Mouse (Mus musculus) embryonic fibroblast, embryonic 13.5 days (primary cell): ENCODE data around the gene Cfap43.

Experiments
- CTCF ChIP-seq: IDR thresholded peaks from 2 replicates; pipeline ENCODE4 v1.5.1; 2011; ENCODE audit warnings: mild to moderate bottlenecking, control low read depth, low read length, moderate library complexity, borderline replicate concordance; ENCODE audit not compliant: insufficient read depth
- POLR2A ChIP-seq: IDR thresholded peaks from 2 replicates; pipeline ENCODE4 v1.6.1; 2011; ENCODE audit warnings: low read depth, mild to moderate bottlenecking, control low read depth, low read length, moderate library complexity

DNA sequence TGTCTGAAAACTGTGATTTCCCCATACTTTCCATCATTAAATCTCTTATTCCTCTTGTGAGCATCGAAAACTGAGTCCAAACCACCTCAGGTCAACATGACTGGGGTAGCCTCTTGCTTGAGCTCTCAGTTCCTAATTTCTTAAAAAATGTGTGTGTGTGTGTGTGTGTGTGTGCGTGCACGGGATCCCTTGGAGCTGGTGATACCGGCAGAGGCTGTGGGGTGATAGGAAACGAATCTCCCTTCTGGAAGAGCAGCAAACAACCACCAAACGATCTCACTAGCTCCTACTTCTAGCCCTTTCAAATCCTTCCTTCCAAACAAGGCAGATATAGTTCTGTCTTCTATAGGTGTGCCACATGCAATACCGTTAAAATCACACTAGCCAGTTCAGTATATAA lies 54.4 kb downstream of the Cfap43 start:
- TF ChIP-seq CTCF (no peak), POLR2A (no peak)
